Mouse (Mus musculus) thymus, adult 2 months (tissue): Measurements from ENCODE around the gene Dnal1. TPM values are rescaled to one million over a fixed set of nuclear protein-coding genes. Genes with fewer than 3 reads are reported as not detected.
A peak's percentile ranks its signal among the peaks of the same experiment; 100 is the strongest.

Source experiments
- DNase-seq: peaks from one replicate; pipeline ENCODE4 v3.0.0; 2021
- H3K27ac ChIP-seq: fragments of 200-500 bp; 2 replicates; pipeline ENCODE4 v1.5.1; 2012; ENCODE audit warnings: low read length, control low read depth; ENCODE audit not compliant: control insufficient read depth, insufficient read depth
- H3K27me3 ChIP-seq: fragments of 200-500 bp; 2 replicates; pipeline ENCODE4 v1.6.1; 2012; ENCODE audit warnings: mild to moderate bottlenecking, low read length, moderate library complexity, mixed read lengths; ENCODE audit not compliant: control insufficient read depth, insufficient read depth
- H3K36me3 ChIP-seq: fragments of 200-500 bp; 2 replicates; pipeline ENCODE4 v1.6.1; 2012; ENCODE audit warnings: mild to moderate bottlenecking, low read length, moderate library complexity; ENCODE audit not compliant: control insufficient read depth, insufficient read depth
- H3K4me1 ChIP-seq: fragments of 200-500 bp; replicated peaks from 2 replicates; pipeline ENCODE4 v1.6.1; 2012; ENCODE audit warnings: low read length; ENCODE audit not compliant: control insufficient read depth, insufficient read depth
- H3K4me3 ChIP-seq: fragments of 200-500 bp; 2 replicates; pipeline ENCODE4 v1.5.1; 2012; ENCODE audit warnings: mild to moderate bottlenecking, low read length, control low read depth, moderate library complexity; ENCODE audit not compliant: control insufficient read depth, insufficient read depth
- CTCF ChIP-seq: fragments of 200-500 bp; IDR thresholded peaks from 2 replicates; pipeline ENCODE4 v1.5.1; 2012; ENCODE audit warnings: mild to moderate bottlenecking, control low read depth, low read length, moderate library complexity, borderline replicate concordance; ENCODE audit not compliant: control insufficient read depth, poor library complexity, insufficient read depth; ENCODE audit errors: extremely low read depth
- POLR2A ChIP-seq: fragments of 200-500 bp; IDR thresholded peaks from 2 replicates; pipeline ENCODE4 v1.6.1; 2012; ENCODE audit warnings: mild to moderate bottlenecking, low read length, control low read depth, moderate library complexity; ENCODE audit not compliant: control insufficient read depth, poor library complexity, insufficient read depth; ENCODE audit errors: extremely low read depth
- WGBS: fragments of 180-500 bp; shearing (Covaris S2); methylation state at CpG from one replicate; pipeline ENCODE4 v1.1.7; 2018; 5-methylcytosine and 5-hydroxymethylcytosine counted together
- polyA plus RNA-seq: library from polyadenylated mRNA; depleted of rRNA; stranded (reverse); fragments of >200 nt; gene quantifications from 2 replicates; pipeline ENCODE4 v1.2.3, GENCODE M21; 2012

Gene Dnal1
- polyA plus RNA-seq, 1 experiment: 3.0 TPM

- Histone ChIP-seq H3K4me1 (no peaks in the 10 kb centered on the region), H3K27me3 (no peaks in the 10 kb centered on the region), H3K4me3 (no peak overlapping the region), H3K27ac (no peak overlapping the region), H3K36me3 (peaks cover 67% of the 10 kb centered on the region)
- TF ChIP-seq POLR2A (no peak), CTCF (no peak)
- WGBS: 96% methylated on average over 14 of the region's 14 CpGs
- no peak for DNase-seq
Observed at GRCm38 (mm10) chr12:84158156-84158555, 44.0 kb downstream of the Dnal1 start.

- H3K27me3 ChIP-seq: no peaks in the 10 kb centered on the region
- 94% methylated on average over 8 of the region's 8 CpGs for WGBS
- no peak overlapping the region for H3K27ac ChIP-seq
- TF ChIP-seq CTCF (no peak), POLR2A (no peak)
- no peaks in the 10 kb centered on the region for H3K4me1 ChIP-seq
- peaks cover 54% of the 10 kb centered on the region for H3K36me3 ChIP-seq
- no peak for DNase-seq
- no peak overlapping the region for H3K4me3 ChIP-seq
Observed at GRCm38 (mm10) chr12:84160491-84160890, 46.3 kb downstream of the Dnal1 start.

- H3K36me3 ChIP-seq: peaks cover 50% of the 10 kb centered on the region
- WGBS: 90% methylated on average over 8 of the region's 8 CpGs
- no peak for TF ChIP-seq CTCF
- no peak for TF ChIP-seq POLR2A
- no peak for DNase-seq
- no peaks in the 10 kb centered on the region for H3K4me1 ChIP-seq
- H3K27me3 ChIP-seq: no peaks in the 10 kb centered on the region
- H3K4me3 ChIP-seq: no peak overlapping the region
- no peak overlapping the region for H3K27ac ChIP-seq
Observed at GRCm38 (mm10) chr12:84161116-84161515, 47.0 kb downstream of the Dnal1 start.

- Histone ChIP-seq H3K4me1 (no peaks in the 10 kb centered on the region), H3K36me3 (peaks cover 42% of the 10 kb centered on the region), H3K27ac (no peak overlapping the region), H3K4me3 (no peak overlapping the region), H3K27me3 (no peaks in the 10 kb centered on the region)
- peak; percentile 61; the same call in 1 of the 2 replicates for TF ChIP-seq CTCF
- no peak for TF ChIP-seq POLR2A
- WGBS: 94% methylated on average over 14 of the region's 14 CpGs
- peak; percentile 53 for DNase-seq
Observed at GRCm38 (mm10) chr12:84161616-84162433, 47.7 kb downstream of the Dnal1 start.

- H3K4me1 ChIP-seq: no peaks in the 10 kb centered on the region
- H3K27ac ChIP-seq: no peak overlapping the region
Observed at GRCm38 (mm10) chr12:84163133-84163532, 49.0 kb downstream of the Dnal1 start.

GRCm38 (mm10) chr12:84163586-84164110, 49.5 kb downstream of the Dnal1 start:
- Histone ChIP-seq H3K4me1 (no peaks in the 10 kb centered on the region), H3K4me3 (no peak overlapping the region), H3K36me3 (peaks cover 28% of the 10 kb centered on the region), H3K27me3 (no peaks in the 10 kb centered on the region), H3K27ac (no peak overlapping the region)
- WGBS: 96% methylated on average over 11 of the region's 11 CpGs
- no peak for DNase-seq
- no peak for TF ChIP-seq POLR2A
- TF ChIP-seq CTCF: no peak

More at GRCm38 (mm10) chr12:84163133-84163532, 49.0 kb downstream of the Dnal1 start:
- TF ChIP-seq POLR2A (no peak), CTCF (peak; percentile 74; the same call in 1 of the 2 replicates)
- peak; percentile 59 for DNase-seq
- Histone ChIP-seq H3K27me3 (no peaks in the 10 kb centered on the region), H3K4me3 (no peak overlapping the region), H3K36me3 (peaks cover 34% of the 10 kb centered on the region)
- 62% methylated on average over 9 of the region's 9 CpGs for WGBS
